Mouse (Mus musculus) frontal cortex, postnatal 36 days (tissue): ENCODE measurements around the gene Acad8.
A peak's percentile ranks its signal among the peaks of the same experiment; 100 is the strongest.

Experiments
- DNase-seq, 2 experiments: peaks; one replicate each; pipeline ENCODE4 v3.0.0; 2022; ENCODE audit warnings: low spot score in 2 of 2

Acad8 gene

GRCm38 (mm10) chr9:26999461-27000395, at the start of gene Acad8, which contains the start of gene Thyn1:
TSS of gene Acad8 (minus strand) at chr9:26999566.
TSS of gene Thyn1 (plus strand) at chr9:26999710.
- peak; percentile 91 to 98 for DNase-seq

DNA sequence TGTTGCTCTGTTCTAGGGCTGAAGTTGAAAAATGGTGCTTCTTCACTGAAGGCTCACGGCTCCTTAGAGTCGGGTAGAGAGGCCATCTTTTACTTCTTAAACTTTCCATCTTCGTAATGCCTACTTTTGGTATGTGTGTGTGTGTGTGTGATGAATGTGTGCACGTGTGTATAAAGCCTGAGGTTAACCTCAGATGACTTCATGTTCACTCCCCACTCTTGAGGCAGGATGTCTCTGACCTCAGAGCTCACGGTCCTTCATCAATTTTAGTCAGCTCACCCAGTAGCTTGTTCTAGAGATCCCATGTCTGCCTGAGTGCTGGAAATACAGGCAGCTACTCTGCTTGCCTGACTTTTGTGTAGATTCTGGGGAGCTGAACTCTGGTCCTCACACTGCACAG, 44.5 kb upstream of the Acad8 start:
- DNase-seq = no peak

GRCm38 (mm10) chr9:27030763-27031100, 31.4 kb upstream of the Acad8 start:
- no peak for DNase-seq

DNA sequence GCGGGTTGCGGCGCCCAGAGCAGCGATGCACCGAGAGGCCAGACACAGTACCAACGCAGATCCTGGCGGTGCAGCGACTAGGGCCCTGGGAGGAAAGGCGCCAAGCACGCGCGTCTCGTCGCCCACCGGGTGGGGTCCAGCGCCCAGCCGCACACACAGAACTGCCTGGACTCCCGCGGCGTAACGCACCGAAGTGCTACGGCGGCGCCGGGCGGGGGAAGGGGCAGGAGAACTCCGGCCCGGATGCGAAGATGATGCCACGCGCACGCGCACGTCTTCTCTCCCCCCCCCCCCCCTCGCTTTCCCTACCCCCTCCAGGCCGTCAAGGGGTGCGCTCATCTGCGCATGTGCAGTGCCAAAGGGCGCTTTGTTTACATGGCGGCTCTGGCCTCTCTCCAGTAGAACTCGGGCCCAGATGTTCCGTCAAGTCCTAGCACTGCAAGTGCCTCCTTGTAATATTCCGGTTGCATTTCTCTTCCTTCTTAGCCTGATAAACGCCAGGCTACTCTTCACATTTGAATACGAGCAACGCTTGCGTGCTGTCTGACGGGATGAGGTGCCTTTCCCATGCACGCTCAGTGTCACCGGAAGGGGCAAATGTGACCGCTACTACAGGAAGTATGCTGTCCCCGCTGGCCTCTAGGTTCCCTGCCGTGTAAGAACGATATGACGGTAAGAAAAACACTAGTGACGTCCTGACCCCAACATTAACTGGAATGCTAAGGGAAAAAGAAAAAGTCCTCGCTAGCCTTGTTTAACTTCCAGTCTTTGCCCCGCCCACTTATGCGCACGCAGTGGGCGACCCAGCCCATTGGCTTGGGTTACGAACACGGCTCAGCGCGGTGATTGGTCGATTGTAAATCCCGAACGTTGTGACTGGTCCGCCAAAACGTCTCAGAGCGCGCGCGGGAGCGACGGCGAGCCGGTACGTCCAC, 30.7 kb upstream of the Acad8 start, which contains the start of the genes Vps26b and Ncapd3:
Vps26b (minus strand) TSS at position 238 of the 935 bp plus-strand sequence.
Ncapd3 (plus strand) TSS at position 348 of the 935 bp plus-strand sequence.
- peak; percentile 96 to 98 for DNase-seq

DNA sequence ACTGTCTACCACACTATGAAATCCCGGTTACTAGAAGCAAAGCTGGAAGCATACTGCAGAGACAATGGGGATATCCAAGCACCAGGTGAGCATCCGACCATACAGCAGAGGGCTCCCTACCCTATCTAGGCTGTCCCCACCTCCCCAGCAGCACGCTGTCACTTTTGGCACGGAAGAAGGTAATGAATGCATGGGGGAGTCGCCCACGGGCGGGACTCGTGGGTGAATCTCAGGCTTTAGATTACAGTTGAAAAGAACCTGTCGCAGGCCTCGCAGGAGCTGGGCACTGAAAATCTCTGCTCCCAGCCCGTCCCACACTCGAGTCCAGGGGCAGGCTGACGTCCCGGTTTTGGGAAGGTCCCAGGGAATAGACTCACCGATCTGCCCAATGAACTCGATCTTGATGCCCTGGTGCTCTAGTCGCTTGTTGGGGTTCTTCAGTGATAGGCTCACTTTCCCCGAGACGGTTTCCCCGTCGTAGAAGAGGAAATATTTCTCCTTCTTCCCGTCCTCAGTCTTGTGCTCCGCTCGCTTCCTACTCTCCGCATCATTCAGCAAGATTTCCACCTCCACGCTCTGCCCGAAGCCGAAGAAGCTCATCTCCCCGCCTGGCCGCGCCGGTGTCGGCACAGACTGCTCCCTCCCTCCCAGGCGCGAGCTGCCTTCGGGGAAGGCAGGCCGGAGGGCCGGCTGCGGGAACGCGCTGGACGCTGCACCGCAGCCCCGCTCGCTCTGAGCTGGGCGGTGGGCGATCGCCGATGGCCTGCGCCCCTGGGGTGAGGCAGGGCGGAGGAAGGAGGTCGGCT, 29.9 kb upstream of the Acad8 start:
- peak; percentile 57 to 63 for DNase-seq

DNA sequence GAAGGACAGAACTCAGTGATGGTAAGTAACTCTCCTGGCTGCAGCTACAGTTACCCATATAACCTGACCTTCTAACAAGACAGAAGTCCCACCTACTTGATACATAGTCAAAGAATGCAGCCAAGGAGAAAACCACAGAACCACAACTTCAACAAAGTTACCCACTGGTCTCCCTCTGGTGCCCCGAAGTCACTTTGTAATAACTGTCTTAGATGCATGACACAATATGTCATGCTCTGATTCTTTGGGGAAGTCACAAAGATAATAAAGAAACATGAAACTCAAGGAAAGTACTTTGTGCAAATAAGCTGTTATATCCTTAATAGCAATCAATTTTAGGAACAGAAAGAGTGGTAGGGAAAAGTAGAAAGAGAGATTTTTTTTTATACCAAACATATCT, 27.3 kb upstream of the Acad8 start:
- DNase-seq = no peak

DNA sequence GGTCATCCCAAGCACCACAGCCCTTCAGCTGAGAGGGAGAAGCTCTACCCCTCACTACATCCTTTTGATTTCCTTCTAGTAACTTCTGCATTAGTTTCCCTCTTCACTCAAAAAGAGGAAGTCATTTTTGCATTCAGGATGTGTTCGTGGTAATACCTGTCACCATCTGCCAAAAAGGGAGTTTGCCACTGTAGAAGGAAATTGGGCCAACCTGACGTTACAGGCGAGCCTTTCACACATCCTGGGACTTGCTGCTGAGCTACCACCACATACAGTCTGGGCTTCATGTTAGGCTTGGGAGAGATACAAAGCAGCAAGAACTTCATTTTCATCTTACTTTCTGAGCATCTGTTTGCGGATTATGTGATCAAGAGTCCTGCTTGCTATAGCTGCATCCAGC, 24.3 kb upstream of the Acad8 start:
- DNase-seq = no peak

DNA sequence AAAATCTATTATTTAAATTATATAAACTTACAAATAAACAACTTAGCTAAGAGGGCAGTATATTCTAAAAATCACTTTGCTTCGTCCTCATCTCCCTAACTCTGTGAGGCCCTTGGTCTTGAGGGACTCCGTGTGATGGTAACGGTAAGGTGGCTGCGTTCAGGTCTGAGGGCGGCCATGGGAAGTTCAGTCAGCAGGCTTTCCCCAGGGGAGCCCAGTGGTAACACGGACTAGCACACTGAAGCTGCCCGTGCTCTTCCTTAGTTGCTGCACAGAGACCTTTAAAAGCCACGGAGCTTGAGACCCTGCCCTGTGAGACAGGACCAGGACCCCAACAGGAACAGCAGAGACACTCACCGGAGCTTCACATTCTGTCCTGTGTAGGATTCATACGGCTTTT, 19.6 kb upstream of the Acad8 start:
- no peak for DNase-seq

GRCm38 (mm10) chr9:27011572-27011971, 12.2 kb upstream of the Acad8 start:
- DNase-seq = no peak

DNA sequence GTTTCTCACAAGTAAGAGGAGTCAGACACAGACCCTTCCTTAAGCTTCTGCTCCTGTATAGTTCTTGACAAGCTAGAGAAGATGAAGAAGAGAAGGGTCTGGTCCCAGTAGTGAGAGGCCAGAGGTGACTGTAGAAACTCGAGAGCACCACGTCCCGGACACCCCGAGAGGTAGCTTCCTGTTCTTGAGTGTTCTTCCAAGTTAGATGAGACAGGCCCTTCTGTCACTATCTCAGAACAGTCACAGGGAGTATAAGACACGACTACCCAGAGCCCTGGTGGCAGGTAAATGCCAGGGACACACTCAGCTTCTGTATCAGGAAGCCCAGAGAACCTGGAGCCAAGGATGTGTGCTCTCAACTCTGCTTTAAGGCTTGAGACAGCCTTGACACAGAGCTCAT, 9.9 kb upstream of the Acad8 start:
- DNase-seq = no peak

DNA sequence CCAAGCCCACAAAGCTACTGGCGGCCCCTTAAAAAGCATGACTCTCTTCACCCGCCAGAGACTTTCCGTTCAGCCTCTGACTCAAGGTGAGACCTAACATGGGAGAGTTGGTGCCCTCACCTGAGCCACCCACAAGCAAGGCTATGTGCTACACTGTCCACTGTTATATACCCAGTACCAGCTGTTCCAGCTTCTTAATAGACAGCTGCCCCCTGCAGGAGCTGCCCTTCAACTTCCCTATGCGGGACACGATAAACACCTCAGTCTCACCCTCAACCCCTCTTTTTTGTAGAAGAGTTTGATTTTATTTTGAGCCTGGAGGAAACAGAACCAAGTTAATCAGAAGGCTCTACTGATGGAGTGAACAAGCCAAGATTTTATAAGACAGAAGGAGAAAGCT, 7.5 kb upstream of the Acad8 start:
- DNase-seq = no peak

DNA sequence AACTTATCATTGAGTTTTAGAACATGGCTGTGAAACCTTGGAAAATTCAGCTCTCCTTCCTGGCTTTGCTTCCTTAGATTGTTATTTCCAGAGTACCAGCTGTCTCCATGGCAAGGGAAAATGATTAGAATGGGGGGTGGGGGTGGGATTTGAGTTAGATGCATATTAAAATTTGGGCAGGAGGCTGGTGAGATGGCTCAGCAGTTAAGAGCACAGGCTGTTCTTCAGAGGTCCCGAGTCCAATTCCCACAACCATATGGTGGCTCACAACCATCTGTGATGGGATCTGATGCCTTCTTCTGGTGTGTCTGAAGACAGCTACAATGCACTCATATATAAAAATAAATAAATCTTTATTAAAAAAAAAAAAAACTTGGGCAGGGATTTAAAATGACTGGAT, 6.6 kb upstream of the Acad8 start:
- DNase-seq = no peak

DNA sequence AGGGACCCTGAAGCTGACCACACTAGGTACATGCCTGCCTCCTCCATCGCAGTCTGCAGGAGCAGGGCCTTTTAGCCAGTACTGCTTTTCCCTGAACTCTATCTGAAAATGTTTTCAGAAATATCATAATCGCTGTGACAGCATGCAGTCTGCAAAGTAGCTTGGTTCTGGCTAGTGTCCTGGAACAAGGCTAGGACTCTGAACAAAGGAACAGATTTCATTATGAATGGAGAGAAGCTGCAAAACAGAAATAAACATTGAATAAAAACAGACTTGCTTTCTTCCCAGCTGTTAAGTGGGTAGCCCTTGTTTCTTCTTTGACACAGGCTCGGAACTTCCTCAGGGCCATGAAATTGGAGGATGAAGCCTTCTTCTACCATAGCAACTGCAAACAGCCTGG, 5.9 kb upstream of the Acad8 start:
- no peak for DNase-seq

GRCm38 (mm10) chr9:26998669-26999460, 501 bp downstream of the Acad8 start:
- DNase-seq = no peak

DNA sequence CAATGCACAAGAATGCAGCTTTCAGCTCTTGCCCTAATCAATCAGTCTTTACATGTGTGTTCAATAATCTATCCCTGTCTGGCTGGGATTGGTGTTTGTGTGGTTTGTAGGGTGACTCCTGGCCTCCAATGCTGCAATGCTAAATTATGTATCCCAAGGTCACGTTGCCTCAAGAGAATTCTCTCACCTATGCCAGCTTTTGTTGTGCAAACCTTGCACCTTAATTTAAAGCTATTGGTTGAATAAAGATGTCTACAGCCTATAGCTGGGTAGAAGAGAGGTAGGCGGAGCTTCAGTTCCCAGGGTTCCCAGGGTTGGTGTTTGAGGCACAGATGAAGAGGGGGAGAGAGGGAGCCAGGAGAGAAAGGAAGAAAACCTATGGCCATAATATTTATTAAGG, 1.9 kb downstream of the Acad8 start:
- DNase-seq = no peak

DNA sequence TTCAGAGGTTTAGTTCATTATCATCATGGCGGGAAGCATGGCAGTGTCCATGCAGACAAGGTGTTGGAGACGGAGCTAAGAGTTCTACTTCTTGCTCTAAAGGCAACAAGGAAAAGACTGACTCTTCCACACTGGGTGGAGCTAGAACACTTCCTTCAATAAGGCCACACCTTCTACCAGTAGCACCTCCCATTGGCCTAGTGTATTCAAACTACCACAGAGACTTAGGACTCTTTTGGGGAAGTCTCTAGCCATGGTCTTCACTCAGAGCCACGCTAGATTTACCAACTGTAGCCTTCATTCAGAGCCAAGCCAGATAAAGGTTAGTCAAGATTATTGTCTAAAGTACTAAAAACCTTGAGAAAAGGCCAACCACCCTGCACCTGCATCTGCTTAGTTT, 2.3 kb downstream of the Acad8 start:
- no peak for DNase-seq

DNA sequence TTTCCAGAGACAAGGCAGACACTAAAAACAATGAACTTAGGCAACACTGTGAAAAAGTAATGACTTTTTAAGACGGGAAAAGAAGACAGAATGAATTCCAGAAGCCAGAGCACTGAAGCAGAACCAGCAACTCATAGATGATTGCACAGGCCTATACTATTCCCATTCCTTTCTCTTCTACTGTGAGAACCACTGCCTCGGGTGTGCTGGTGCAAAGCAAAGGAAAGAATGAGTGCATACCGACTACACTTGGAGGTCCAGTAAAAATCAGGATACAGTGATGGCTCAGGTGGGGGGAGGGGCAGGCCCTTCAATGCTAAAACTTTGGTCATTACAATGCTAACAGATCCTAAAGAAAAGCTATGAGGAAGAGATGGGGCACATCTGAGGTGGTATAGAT, 5.5 kb downstream of the Acad8 start:
- DNase-seq = no peak

- DNase-seq = no peak
These were observed 6.2 kb downstream of the Acad8 start for GRCm38 (mm10) chr9:26993118-26993517.

DNA sequence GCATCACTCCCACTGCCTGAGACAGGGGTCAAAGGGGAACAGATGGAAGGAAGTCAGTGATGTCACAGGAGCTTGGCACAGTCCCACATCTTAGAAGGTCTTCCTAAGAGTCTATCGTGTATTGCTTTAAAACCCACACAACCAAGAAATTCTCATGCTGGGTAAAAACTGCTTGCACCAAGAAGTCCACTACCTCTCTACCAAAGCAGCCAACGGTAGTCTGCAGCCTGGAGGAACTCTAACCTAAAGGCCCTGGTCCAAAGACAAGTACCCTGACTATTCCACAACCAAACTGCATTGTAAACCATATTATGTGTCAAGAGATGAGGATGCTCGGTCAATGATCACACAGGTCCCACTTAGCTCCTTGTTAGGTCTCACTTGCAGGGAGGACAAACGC, 9.2 kb downstream of the Acad8 start:
- no peak for DNase-seq

DNA sequence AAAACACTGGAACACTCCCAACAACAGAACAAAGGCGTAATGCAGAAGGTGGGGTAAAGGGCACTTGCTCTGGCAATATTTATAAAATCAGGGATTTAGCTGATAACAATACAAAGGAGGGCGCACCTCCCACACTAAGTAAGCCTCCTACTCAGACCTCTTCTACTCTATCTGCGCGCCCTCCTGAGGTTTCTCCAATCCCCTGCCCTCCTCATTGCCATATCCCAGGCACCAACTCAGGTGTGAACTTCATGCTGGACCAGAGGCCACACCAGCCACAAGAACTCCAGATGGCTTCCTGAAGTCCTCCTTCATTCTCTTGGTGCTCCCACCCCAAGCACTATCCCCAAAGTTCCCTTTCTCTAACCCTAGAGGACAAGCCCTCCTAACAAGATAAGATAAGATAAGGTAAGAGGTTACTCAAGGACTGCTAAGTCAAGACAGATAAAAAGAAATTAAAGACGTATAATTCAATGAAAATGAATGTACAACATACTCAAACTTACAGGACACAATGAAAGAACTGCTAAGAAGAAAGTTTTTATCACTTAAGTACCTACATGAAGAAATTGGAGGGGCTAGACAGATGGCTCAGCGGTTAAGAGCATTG, 13.6 kb downstream of the Acad8 start:
- DNase-seq = no peak
